Mouse (Mus musculus) heart, postnatal 10 days (tissue): ENCODE results near the gene Gm3435. TPM values are rescaled to one million over a fixed set of nuclear protein-coding genes. Genes with fewer than 3 reads are reported as not detected.
A peak's percentile ranks its signal among the peaks of the same experiment; 100 is the strongest.
"Not testable (repeated sequence)": the region's sequence is repeated elsewhere in the genome, so short reads cannot be mapped to it uniquely, and the experiment has no call there.

ENCODE experiments used
- DNase-seq, 2 experiments: peaks; one replicate each; pipeline ENCODE4 v3.0.0; 2021
- intact Hi-C: fragments of 180-260 bp; cut with DNase I; formaldehyde crosslinking; loops from one replicate; pipeline ENCODE4 v1.15.1; 2025
- total RNA-seq, 2 experiments: library from RNA; stranded (reverse); gene quantifications; 2 replicates each; pipeline ENCODE4 v1.2.3; 2021

Gm3435 gene
- total RNA-seq, 2 experiments from 2014 or later, result 2.5 to 3.4 TPM

DNA sequence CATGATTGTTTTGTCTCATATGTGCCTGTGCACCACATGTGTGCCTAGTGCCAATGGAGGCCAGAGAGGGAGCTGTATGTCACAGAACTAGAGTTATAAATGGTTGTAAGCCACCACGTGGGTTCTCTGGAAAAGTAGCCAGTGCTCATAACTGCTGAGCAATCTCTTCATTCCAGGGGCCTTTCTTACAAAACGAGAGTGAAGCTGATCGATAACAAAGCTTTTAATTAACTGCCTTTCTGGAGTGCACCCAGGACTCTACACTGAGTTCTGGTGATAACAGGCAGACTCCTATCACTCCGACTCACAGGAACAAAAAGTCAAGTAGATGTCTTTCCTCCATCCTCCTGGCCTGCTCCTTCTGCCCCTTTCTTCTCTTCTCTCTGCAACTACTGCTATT is 21.4 kb downstream of the Gm3435 start:
- intact Hi-C loops, DNase-seq: not testable (repeated sequence)

- DNase-seq, intact Hi-C loops: not testable (repeated sequence)
Observed at GRCm38 (mm10) chr17:15040455-15040854, 30.5 kb downstream of the Gm3435 start.

GRCm38 (mm10) chr17:15041175-15041729 is 31.3 kb downstream of the Gm3435 start, which contains the start of the genes Ermard, Tcte3 and Gm3448:
TSS of gene Ermard (plus strand) at chr17:15041208.
TSS of gene Tcte3 (minus strand) at chr17:15041488.
TSS of gene Gm3448 (minus strand) at chr17:15041537.
- peak; percentile 56 to 59 for DNase-seq

GRCm38 (mm10) chr17:15050338-15050737 is 40.4 kb downstream of the Gm3435 start:
- intact Hi-C loops, DNase-seq: not testable (repeated sequence)

More at GRCm38 (mm10) chr17:15041175-15041729, 31.3 kb downstream of the Gm3435 start, which contains the start of the genes Ermard, Tcte3 and Gm3448:
- intact Hi-C loops, result not testable (repeated sequence)

GRCm38 (mm10) chr17:15052766-15053165 is 42.8 kb downstream of the Gm3435 start:
- DNase-seq, intact Hi-C loops: not testable (repeated sequence)

- DNase-seq, intact Hi-C loops: not testable (repeated sequence)
Observed at GRCm38 (mm10) chr17:15053183-15053828, 43.3 kb downstream of the Gm3435 start.

DNA sequence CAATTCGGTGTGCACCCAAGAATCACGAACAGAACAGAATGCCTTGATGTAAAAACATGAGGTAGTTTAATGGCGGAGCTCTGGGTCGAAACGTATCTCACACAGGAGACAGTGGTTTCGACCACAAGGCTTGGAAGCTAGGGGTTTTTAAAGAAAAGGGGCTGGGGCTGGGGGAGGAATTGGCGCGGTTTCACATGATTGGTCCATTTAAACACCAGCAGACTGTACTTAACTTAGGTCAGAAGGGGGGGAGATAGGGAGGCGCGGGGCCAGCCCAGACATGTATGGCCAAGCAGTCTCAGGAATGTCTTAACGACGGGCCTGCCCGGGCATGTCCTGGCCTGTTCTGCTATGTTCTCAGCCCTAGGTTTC is 43.8 kb downstream of the Gm3435 start:
- intact Hi-C loops, DNase-seq: not testable (repeated sequence)

DNA sequence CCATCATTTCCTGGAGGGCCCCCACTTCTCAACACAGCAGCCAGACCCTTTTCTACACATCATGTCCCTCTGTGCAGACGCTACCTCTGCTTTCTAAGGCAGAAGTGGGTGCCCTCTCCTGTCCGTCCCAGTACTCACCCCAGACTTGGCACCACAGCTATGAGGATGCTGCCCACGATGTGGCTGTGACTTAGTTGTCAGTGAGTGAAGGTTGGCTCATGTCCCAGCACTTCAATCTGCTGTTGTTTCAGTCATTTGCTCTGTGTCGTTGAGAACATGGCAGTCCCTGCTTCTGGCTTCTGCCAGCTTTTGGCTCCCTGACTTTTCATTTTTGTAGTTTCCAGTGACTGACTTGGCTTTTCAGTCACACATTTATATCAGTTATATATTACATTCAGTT is 45.9 kb downstream of the Gm3435 start:
- intact Hi-C loops, result no loop called here
- no peak for DNase-seq

- DNase-seq, result peak; percentile 64 to 70
- intact Hi-C loops, result no loop called here
Observed at GRCm38 (mm10) chr17:15058161-15058591, 48.2 kb downstream of the Gm3435 start.

DNA sequence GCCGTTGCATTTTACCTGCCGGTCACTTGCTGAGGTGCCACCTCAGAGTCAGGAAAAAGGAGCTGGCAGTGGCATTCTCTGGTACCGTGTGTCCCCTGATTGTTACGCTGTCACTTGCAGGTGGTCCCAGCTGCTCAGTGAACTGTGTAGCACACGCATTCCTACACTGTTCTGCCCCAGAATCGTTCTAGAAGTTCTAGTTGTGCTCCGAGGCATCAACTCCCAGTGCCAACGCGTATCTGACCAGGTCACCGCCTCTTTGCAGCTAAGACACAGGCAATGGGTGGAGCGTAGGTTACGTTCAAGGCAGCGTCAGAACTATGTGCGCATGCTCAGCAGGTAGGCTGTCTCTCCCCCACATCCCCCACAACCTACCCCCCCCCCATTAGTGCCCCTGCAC is 49.7 kb downstream of the Gm3435 start:
- intact Hi-C loops, result no loop called here
- DNase-seq, result no peak

- no peak for DNase-seq
- intact Hi-C loops, result no loop called here
Observed at GRCm38 (mm10) chr17:15060356-15060755, 50.4 kb downstream of the Gm3435 start.

GRCm38 (mm10) chr17:15065391-15066024 is 55.5 kb downstream of the Gm3435 start:
- intact Hi-C loops, result loop anchor here (1.0 to 5.0 kb wide), 3 partner anchors 127 to 402 kb away; no protein-coding TSS in a partner anchor
- peak; percentile 75 to 88 for DNase-seq

DNA sequence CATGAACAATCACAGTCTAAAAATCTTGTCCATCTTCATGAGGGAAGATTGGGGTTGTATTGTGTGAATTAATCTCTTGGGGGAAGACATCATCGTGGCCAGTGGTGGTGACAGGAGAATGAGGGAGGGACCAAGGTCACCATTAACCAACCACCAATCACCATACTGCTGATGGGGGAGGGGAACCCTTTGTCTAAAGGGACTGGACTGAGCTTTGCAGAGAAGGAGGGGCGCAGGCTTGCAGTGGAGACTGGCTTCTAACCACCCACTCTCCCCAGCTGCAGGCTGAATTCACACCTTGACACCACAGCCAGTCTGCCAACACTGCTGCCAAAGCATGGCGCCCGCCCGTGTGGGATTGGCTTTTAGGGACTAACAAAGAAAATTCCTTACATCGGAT is 56.1 kb downstream of the Gm3435 start:
- intact Hi-C loops, result loop anchor here (5.0 kb wide), 1 partner anchor 126 kb away; no protein-coding TSS in a partner anchor
- no peak for DNase-seq

DNA sequence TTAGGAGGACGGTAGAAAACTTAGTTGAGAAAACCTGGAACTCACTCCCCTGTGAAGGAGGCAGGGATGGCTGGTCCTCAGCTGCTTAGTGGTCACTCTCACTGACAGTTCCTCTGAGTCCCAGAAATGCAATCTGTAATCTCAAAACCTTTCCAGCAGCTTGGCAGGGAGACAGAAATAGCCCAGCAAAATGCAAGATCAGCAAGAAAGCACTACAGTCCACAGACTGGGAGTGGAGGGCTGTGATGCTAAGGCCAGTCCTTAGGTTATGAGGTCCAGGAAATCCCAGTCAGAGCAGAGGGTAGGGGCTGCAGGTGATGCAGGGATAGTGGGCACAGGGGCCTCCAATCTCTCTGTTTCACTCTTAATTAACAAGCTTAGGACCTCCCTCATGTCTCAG is 56.9 kb downstream of the Gm3435 start:
- intact Hi-C loops, result loop anchor here (5.0 kb wide), 1 partner anchor 125 kb away; no protein-coding TSS in a partner anchor
- DNase-seq, result no peak

GRCm38 (mm10) chr17:15068040-15068792 is 58.2 kb downstream of the Gm3435 start:
- intact Hi-C loops, result loop anchor here (5.0 kb wide), 1 partner anchor 124 kb away; no protein-coding TSS in a partner anchor
- no peak for DNase-seq

GRCm38 (mm10) chr17:15069124-15069523 is 59.1 kb downstream of the Gm3435 start:
- no peak for DNase-seq
- intact Hi-C loops, result loop anchor here (1.0 to 5.0 kb wide), 2 partner anchors 123 to 308 kb away; no protein-coding TSS in a partner anchor
